Mouse (Mus musculus) limb, embryonic 14.5 days (tissue): ENCODE measurements around the gene Doc2a. TPM values are rescaled to one million over a fixed set of nuclear protein-coding genes. Genes with fewer than 3 reads are reported as not detected.

Experiments used
- ATAC-seq: fragments of 200-750 bp; cut with Nextera tagmentation; 2 replicates; pipeline ENCODE4 v1.8.0; 2017; ENCODE audit warnings: low read depth, moderate number of reproducible peaks, moderate TSS enrichment; ENCODE audit not compliant: low FRiP score
- DNase-seq: peaks from one replicate; pipeline ENCODE4 v3.0.0-alpha.2; 2015; ENCODE audit warnings: low spot score
- H3K27ac ChIP-seq: fragments of 300-500 bp; sonication (generic); replicated peaks from 2 replicates; pipeline ENCODE4 v1.5.1; 2014; ENCODE audit warnings: low read depth, mild to moderate bottlenecking, low read length, moderate library complexity, mixed read lengths
- H3K27me3 ChIP-seq: fragments of 300-500 bp; sonication (generic); 2 replicates; pipeline ENCODE4 v1.6.1; 2014; ENCODE audit warnings: low read length, mixed read lengths; ENCODE audit not compliant: control insufficient read depth, insufficient read depth
- H3K36me3 ChIP-seq: fragments of 300-500 bp; sonication (generic); 2 replicates; pipeline ENCODE4 v1.6.1; 2014; ENCODE audit warnings: mild to moderate bottlenecking, low read length, moderate library complexity, mixed read lengths; ENCODE audit not compliant: control insufficient read depth, insufficient read depth
- H3K4me1 ChIP-seq: fragments of 300-500 bp; sonication (generic); 2 replicates; pipeline ENCODE4 v1.6.1; 2014; ENCODE audit warnings: antibody characterized with exemption, low read length, mixed read lengths; ENCODE audit not compliant: control insufficient read depth, insufficient read depth
- H3K4me2 ChIP-seq: fragments of 300-500 bp; sonication (generic); replicated peaks from 2 replicates; pipeline ENCODE4 v1.6.1; 2014; ENCODE audit warnings: low read depth, mild to moderate bottlenecking, low read length, moderate library complexity; ENCODE audit not compliant: severe bottlenecking
- H3K4me3 ChIP-seq: fragments of 300-500 bp; sonication (generic); replicated peaks from 2 replicates; pipeline ENCODE4 v1.5.1; 2014; ENCODE audit warnings: low read length
- H3K9ac ChIP-seq: fragments of 300-500 bp; sonication (generic); 2 replicates; pipeline ENCODE4 v1.6.1; 2014; ENCODE audit warnings: mild to moderate bottlenecking, low read depth, low read length, moderate library complexity; ENCODE audit not compliant: severe bottlenecking
- H3K9me3 ChIP-seq: fragments of 300-500 bp; sonication (generic); 2 replicates; pipeline ENCODE4 v1.6.1; 2016; ENCODE audit warnings: low read length; ENCODE audit not compliant: control insufficient read depth
- POLR2A ChIP-seq: fragments of 200-500 bp; IDR thresholded peaks from 2 replicates; pipeline ENCODE4 v1.8.0; 2012; ENCODE audit warnings: inconsistent platforms, mild to moderate bottlenecking, moderate library complexity, borderline replicate concordance; ENCODE audit not compliant: insufficient read depth, insufficient read length; ENCODE audit errors: extremely low read depth
- WGBS: fragments of 180-500 bp; shearing (Covaris S2); extraction: QIAGEN DNeasy Blood & Tissue Kit; methylation state at CpG from one replicate; pipeline ENCODE4 v1.1.7; 2014; 5-methylcytosine and 5-hydroxymethylcytosine counted together
- polyA plus RNA-seq, 2 experiments: library from polyadenylated mRNA; depleted of rRNA in 1 of 2; stranded (reverse) in 1 of 2; unstranded in 1 of 2; fragments of >200 nt; fragmentation: Nextera tagmentation in 1 of 2; extraction: Ambion mirVana in 1 of 2; gene quantifications; 2 replicates each; pipeline versions ENCODE4 v1.2.1 to v1.2.3; 2012 to 2014

Gene Doc2a
- polyA plus RNA-seq (2012; rRNA removed) (1.3 and 2.8 TPM in 2 replicates), polyA plus RNA-seq (2014; fragmentation: Nextera tagmentation; extraction: Ambion mirVana) (0.76 and 0.92 TPM in 2 replicates)

DNA sequence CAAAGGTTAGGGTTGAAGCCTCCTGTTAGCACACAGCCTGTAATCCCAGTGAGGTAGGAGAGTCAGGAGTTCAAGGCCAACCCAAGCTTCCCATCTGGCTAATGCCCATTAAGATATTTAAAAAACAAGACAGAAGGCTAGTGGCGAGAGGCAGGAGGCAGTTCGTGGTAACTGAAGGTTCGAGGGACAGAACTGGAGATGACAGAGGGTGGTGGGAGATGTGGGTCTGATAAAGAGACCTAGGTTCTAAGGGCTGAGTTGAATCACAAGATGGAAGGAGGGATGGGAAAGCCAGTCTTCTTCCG, at the start of gene Doc2a:
TSS of gene Doc2a (plus strand) at position 301 of the 305 bp plus-strand sequence.
- Histone ChIP-seq H3K9ac (peak within 1 kb of the TSS; percentile 58), H3K4me3 (peak within 1 kb of the TSS; percentile 50), H3K27ac (no peak within 1 kb of the TSS), H3K4me1 (peaks cover 6% of the 10 kb centered on the region; the same call in 1 of the 2 replicates), H3K9me3 (no peaks in the 10 kb centered on the region), H3K27me3 (peaks cover 32% of the 10 kb centered on the region), H3K36me3 (peaks cover 6% of the 10 kb centered on the region), H3K4me2 (peak within 1 kb of the TSS; percentile 97)
- no peak for TF ChIP-seq POLR2A
- DNase-seq, result no peak
- WGBS, result 34% methylated on average over 4 of the region's 4 CpGs
- ATAC-seq, result no peak

DNA sequence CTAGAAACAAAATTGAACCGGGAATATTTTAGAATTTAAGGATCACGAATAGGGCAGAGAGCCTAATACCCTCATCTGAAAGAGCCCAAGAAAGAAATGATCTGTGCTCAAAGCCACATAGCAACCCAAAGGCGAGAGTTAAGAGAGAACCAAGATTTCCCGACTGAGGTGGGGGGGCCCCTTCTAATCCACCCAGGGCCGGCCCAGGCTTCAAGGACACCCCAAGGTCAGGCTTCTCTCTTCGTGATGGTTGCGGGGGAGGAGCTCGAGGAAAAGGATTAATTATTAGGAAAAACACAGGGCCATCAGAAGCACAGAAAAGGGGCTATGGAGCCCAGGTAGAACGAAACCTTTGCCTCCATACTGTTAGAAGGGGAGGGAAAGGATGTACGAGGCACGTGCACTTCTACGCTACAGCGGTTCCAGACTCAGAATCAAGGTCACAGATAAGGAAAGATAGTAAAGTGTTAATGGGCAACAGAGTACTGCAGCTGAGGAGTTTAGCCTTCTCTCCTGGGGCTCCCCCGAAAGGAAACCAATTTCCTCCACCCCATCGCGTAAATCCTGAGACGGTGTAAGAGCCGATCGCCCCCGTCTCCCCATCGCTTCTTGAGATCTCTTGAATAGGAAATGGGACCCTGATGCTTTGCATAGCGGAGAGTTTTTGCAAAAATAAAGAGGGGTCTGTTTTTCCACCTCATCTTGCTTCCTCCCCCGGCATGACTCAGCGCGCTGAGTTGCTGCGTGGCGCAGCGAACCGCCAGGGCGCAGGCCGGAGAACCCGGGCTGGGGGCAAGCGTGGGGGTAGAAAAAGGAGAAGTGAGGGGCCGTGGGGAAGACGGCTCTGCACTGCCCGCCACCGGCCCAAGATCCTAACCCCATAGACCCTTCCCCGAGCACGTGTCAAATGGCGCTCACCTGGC, 48.8 kb upstream of the Doc2a start:
- Histone ChIP-seq H3K36me3 (peaks cover 50% of the 10 kb centered on the region), H3K27me3 (no peaks in the 10 kb centered on the region), H3K4me1 (peaks cover 23% of the 10 kb centered on the region), H3K4me2 (peak overlapping the region; percentile 85), H3K9me3 (no peaks in the 10 kb centered on the region), H3K27ac (peak overlapping the region; percentile 87), H3K4me3 (peak overlapping the region; percentile 90), H3K9ac (peak overlapping the region; percentile 74)
- ATAC-seq, result no peak; the same call in 1 of the 2 replicates
- no peak for DNase-seq
- no peak for TF ChIP-seq POLR2A
- WGBS, result under 1% methylated on average over 40 of the region's 40 CpGs

- peak overlapping the region; percentile 97 for H3K27ac ChIP-seq
- peaks cover 23% of the 10 kb centered on the region for H3K4me1 ChIP-seq
- peak; percentile 98 for DNase-seq
- H3K9me3 ChIP-seq, result no peaks in the 10 kb centered on the region
- no peaks in the 10 kb centered on the region for H3K27me3 ChIP-seq
- WGBS, result under 1% methylated on average over 26 of the region's 36 CpGs
- H3K4me3 ChIP-seq, result peak overlapping the region; percentile 90
- TF ChIP-seq POLR2A, result peak; percentile 95; the same call in 1 of the 2 replicates
- peak overlapping the region; percentile 91 for H3K4me2 ChIP-seq
- H3K36me3 ChIP-seq, result peaks cover 55% of the 10 kb centered on the region
- peak overlapping the region; percentile 74 for H3K9ac ChIP-seq
- ATAC-seq, result peak; percentile 95
Measured at GRCm38 (mm10) chr7:126799050-126799467, 48.2 kb upstream of the Doc2a start.

- H3K9ac ChIP-seq, result peak overlapping the region; percentile 67
- TF ChIP-seq POLR2A, result 0 out of 2 replicates have a peak, but pooled peaks have one; percentile 74
- H3K4me1 ChIP-seq, result peaks cover 23% of the 10 kb centered on the region
- peak; percentile 90 for ATAC-seq
- no peaks in the 10 kb centered on the region for H3K27me3 ChIP-seq
- H3K4me2 ChIP-seq, result peak overlapping the region; percentile 91
- H3K9me3 ChIP-seq, result no peaks in the 10 kb centered on the region
- peaks cover 52% of the 10 kb centered on the region for H3K36me3 ChIP-seq
- peak overlapping the region; percentile 97 for H3K27ac ChIP-seq
- H3K4me3 ChIP-seq, result peak overlapping the region; percentile 90
- WGBS, result under 1% methylated on average over 34 of the region's 38 CpGs
- no peak for DNase-seq
Measured at GRCm38 (mm10) chr7:126799468-126800268, 47.5 kb upstream of the Doc2a start.
